Mouse (Mus musculus) forebrain, postnatal 0 days (tissue): ENCODE data around the gene Safb2. TPM values are rescaled to one million over a fixed set of nuclear protein-coding genes. Genes with fewer than 3 reads are reported as not detected.
"Not testable (repeated sequence)": the region's sequence is repeated elsewhere in the genome, so short reads cannot be mapped to it uniquely, and the experiment has no call there.

ENCODE experiments used
- ATAC-seq: fragments of 200-750 bp; cut with Nextera tagmentation; 2 replicates; pipeline ENCODE4 v1.8.0; 2017; ENCODE audit warnings: mild to moderate bottlenecking, moderate library complexity
- DNase-seq: peaks from one replicate; pipeline ENCODE4 v3.0.0-alpha.2; 2015
- H3K27ac ChIP-seq: fragments of 300-500 bp; sonication (generic); 2 replicates; pipeline ENCODE4 v1.5.1; 2014; ENCODE audit warnings: low read depth, mild to moderate bottlenecking, antibody characterized with exemption, low read length, moderate library complexity, mixed read lengths
- H3K27me3 ChIP-seq: fragments of 300-500 bp; sonication (generic); 2 replicates; pipeline ENCODE4 v1.6.1; 2014; ENCODE audit warnings: mild to moderate bottlenecking, low read length, mixed read lengths; ENCODE audit not compliant: insufficient read depth
- H3K36me3 ChIP-seq: fragments of 300-500 bp; sonication (generic); 2 replicates; pipeline ENCODE4 v1.6.1; 2014; ENCODE audit warnings: mild to moderate bottlenecking, moderate library complexity; ENCODE audit not compliant: insufficient read depth
- H3K4me1 ChIP-seq: fragments of 300-500 bp; sonication (generic); 2 replicates; pipeline ENCODE4 v1.6.1; 2014; ENCODE audit warnings: antibody characterized with exemption; ENCODE audit not compliant: insufficient read depth
- H3K4me2 ChIP-seq: fragments of 300-500 bp; sonication (generic); 2 replicates; pipeline ENCODE4 v1.6.1; 2014; ENCODE audit warnings: low read depth, mild to moderate bottlenecking, moderate library complexity
- H3K4me3 ChIP-seq: fragments of 300-500 bp; sonication (generic); 2 replicates; pipeline ENCODE4 v1.5.1; 2014; ENCODE audit warnings: low read depth, low read length, mixed read lengths
- H3K9ac ChIP-seq: fragments of 300-500 bp; sonication (generic); 2 replicates; pipeline ENCODE4 v1.6.1; 2014; ENCODE audit warnings: mild to moderate bottlenecking
- H3K9me3 ChIP-seq: fragments of 300-500 bp; sonication (generic); 2 replicates; pipeline ENCODE4 v1.6.1; 2016; ENCODE audit warnings: low read length
- CTCF ChIP-seq: sonication (generic); IDR thresholded peaks from 2 replicates; pipeline ENCODE4 v1.5.1; 2016; ENCODE audit warnings: antibody characterized with exemption, control low read depth, low read depth
- WGBS: fragments of 180-500 bp; shearing (Covaris S2); extraction: QIAGEN DNeasy Blood & Tissue Kit; methylation state at CpG from one replicate; pipeline ENCODE4 v1.1.7; 2014; 5-methylcytosine and 5-hydroxymethylcytosine counted together
- polyA plus RNA-seq: library from polyadenylated mRNA; unstranded; fragments of >200 nt; fragmentation: Nextera tagmentation; extraction: Ambion mirVana; gene quantifications from 2 replicates; pipeline ENCODE4 v1.2.1, GENCODE M21; 2015
- total RNA-seq: library from RNA; depleted of rRNA; stranded (reverse); fragments of >200 nt; gene quantifications from 2 replicates; pipeline ENCODE4 v1.2.3, GENCODE M21; 2014

Safb2 gene
- total and polyA plus RNA-seq, 2 experiments from 2014 or later = 35.1 to 36.7 TPM

DNA sequence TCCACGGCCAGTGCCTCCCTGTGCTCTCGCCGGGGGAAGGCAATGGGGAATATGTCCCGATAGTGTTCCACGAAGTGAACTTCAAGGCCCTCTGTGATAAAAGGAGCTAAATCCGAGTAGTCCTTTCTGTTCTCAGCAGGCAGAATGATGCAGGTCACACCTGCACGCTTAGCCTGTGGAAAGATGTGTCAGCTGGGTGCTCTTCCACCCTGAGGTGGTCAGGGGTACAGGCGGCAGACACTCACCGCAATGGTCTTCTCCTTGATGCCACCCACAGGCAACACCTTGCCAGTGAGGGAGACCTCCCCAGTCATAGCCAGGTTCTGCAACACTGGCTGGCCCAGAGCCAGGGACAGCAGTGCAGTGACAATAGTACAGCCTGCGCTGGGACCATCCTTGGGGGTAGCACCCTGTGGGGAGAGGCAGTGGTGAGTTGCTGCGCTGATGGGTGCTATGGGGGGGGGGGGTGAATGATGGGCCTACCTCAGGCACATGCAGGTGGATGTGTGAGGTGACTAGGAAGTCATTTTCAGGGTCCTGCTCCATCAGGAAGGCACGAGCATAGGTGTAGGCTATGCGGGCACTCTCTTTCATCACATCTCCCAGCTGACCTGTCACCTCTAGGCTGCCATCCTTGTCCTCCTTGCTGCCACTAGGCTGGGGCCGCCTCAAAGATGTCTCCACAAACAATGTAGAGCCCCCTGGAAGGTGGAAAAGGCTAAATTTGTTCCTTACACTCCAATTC lies 30.2 kb upstream of the Safb2 start:
- Histone ChIP-seq H3K9me3 (no peaks in the 10 kb centered on the region), H3K9ac (peak overlapping the region; percentile 74), H3K27ac (peak overlapping the region; percentile 96), H3K4me2 (peak overlapping the region; percentile 53), H3K36me3 (peaks cover 48% of the 10 kb centered on the region), H3K27me3 (no peaks in the 10 kb centered on the region), H3K4me3 (peak overlapping the region; percentile 59), H3K4me1 (peaks cover 10% of the 10 kb centered on the region)
- ATAC-seq = no peak
- 28% methylated on average over 14 of the region's 14 CpGs for WGBS
- no peak for DNase-seq
- TF ChIP-seq CTCF = no peak; the same call in 1 of the 2 replicates

DNA sequence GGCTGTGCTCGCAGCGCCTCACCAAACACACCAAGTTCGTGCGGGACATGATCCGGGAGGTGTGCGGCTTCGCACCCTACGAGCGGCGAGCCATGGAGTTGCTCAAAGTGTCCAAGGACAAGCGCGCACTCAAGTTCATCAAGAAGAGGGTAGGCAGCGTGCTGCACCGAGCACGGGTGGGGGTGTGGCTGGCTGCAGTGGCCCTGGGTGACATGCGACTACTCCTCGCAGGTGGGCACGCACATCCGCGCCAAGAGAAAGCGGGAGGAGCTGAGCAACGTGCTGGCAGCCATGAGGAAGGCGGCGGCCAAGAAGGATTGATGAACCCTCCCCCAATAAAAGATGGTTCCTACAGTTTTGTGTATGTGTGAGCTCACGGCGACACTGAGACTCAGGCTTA lies 29.5 kb upstream of the Safb2 start:
- H3K9me3 ChIP-seq, ATAC-seq, H3K27me3 ChIP-seq: not testable (repeated sequence)
- peaks cover 14% of the 10 kb centered on the region for H3K4me1 ChIP-seq
- H3K27ac ChIP-seq = peak overlapping the region; percentile 96
- peak overlapping the region; percentile 59 for H3K4me3 ChIP-seq
- peak overlapping the region; percentile 53 for H3K4me2 ChIP-seq
- under 1% methylated on average over 26 of the region's 26 CpGs for WGBS
- peak; percentile 48 for DNase-seq
- H3K9ac ChIP-seq = peak overlapping the region; percentile 74
- peaks cover 42% of the 10 kb centered on the region for H3K36me3 ChIP-seq

DNA sequence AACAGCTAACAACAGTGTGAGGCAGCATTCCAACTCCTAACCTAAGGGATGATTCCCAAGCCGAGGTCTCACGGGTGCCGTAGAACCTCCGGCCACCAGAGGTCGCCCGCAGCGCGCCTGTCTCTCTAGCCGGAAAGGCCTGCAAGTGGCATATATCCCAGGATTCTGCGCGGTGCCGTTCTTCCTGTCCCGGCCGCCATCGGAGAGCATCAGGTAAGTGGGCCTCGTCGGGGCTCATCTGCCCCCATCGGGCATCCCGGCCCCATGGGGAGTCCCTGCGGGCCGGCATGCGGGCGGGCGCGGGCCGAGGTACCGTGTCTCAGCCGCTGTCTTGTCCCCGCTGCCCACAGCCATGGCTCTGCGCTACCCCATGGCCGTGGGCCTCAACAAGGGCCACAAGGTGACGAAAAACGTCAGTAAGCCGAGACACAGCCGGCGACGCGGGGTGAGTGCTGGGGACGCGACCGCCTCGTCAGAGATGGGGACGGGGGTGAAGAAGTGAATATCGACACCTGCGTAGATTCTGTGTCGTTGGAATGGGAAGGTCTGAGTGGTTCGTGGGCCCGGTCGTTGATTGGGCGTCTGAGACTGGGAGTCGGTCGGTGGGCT lies 29.0 kb upstream of the Safb2 start, which contains the start of gene Rpl36:
Gene Rpl36, plus strand, starts transcription at position 181 of the 609 bp plus-strand sequence.
- peaks cover 19% of the 10 kb centered on the region for H3K4me1 ChIP-seq
- H3K27me3 ChIP-seq = no peaks in the 10 kb centered on the region
- peak within 1 kb of the TSS; percentile 96 for H3K27ac ChIP-seq
- TF ChIP-seq CTCF = peak; percentile 97
- peak within 1 kb of the TSS; percentile 74 for H3K9ac ChIP-seq
- no peaks in the 10 kb centered on the region for H3K9me3 ChIP-seq
- DNase-seq (peak; percentile 97), ATAC-seq (peak; percentile 80)
- peak within 1 kb of the TSS; percentile 59 for H3K4me3 ChIP-seq
- 1% methylated on average over 52 of the region's 52 CpGs for WGBS
- peak within 1 kb of the TSS; percentile 53 for H3K4me2 ChIP-seq
- H3K36me3 ChIP-seq = peaks cover 36% of the 10 kb centered on the region

DNA sequence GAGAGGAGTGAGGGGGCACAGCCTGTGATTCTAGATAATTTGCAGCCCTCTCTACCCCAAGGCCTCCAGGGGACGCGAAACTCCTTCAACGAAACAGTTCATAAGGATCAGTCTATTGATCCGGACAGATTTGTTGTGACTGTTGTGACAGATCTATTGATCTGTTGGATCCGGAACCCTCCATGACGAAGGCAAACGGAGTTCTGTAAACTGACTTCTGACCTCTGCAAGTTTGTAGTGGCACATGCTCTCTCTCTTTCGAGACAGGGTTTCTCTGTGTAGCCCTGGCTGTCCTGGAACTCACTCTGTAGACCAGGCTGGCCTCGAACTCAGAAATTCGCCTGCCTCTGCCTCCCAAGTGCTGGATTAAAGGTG lies 28.2 kb upstream of the Safb2 start:
- H3K4me1 ChIP-seq = peaks cover 19% of the 10 kb centered on the region

DNA sequence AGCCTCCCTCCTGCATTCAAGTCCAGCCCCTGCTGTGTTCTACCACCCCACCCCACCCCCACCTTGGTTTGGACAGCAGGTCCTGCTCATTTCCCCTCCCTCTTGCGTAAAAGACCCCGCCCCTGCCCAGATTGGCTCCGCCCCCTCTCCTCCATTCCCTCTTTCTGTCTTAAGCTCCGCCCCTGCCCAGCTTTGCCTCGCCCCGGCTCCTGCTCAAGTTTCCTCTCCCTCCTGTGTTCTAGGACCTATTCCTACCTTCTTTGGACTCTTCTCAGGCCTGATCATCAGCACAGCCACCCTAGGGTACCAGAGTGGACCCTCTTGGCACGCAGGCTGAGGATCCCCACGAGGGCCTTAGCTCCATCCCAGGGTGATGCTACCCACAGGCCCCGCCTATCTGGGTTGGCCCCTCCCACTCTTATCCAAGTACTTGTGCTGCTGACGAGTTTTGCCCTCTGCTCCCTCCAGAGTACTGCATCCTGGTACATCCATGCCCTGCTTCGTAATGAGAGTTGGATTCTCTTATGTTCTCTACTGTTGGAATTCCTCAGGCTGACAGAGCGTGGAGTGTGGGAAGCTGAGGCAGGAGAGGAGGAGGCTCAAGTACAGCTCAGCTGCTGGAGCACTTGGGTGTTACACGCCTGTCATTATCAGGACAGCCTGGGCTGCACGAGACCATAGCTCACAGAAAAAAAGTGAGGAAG lies 27.6 kb upstream of the Safb2 start:
- Histone ChIP-seq H3K27ac (no peak overlapping the region), H3K4me1 (peaks cover 19% of the 10 kb centered on the region), H3K4me3 (no peak overlapping the region), H3K27me3 (no peaks in the 10 kb centered on the region), H3K4me2 (no peak overlapping the region), H3K9ac (no peak overlapping the region), H3K36me3 (peaks cover 29% of the 10 kb centered on the region), H3K9me3 (no peaks in the 10 kb centered on the region)
- DNase-seq = no peak
- no peak for ATAC-seq
- TF ChIP-seq CTCF = no peak
- WGBS = 18% methylated on average over 14 of the region's 14 CpGs

More for the DNA sequence above, 28.2 kb upstream of the Safb2 start:
- WGBS = 82% methylated on average over 10 of the region's 10 CpGs
- ATAC-seq, H3K9me3 ChIP-seq, H3K4me2 ChIP-seq, DNase-seq, H3K9ac ChIP-seq, H3K4me3 ChIP-seq, H3K27me3 ChIP-seq, H3K27ac ChIP-seq: not testable (repeated sequence)
- peaks cover 30% of the 10 kb centered on the region for H3K36me3 ChIP-seq

DNA sequence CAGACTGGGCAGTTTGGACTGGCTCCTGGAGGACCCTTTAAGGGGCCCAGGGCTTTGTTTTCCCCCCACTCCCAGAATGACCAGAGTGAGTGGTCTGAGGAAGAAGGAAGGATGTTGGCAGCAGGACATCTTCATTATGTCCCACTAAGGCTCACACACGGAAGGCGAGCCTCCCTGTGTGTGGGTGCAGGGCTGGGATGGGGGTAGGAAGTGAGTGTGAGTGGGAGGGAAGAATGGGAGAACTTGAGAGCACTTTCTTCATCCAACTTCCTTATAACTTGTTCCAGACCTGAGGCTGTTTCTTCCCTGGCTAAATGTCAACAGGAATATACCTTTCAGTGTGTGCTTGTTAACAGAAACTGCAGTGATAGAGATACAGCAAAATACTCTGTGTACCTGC lies 26.9 kb upstream of the Safb2 start:
- no peak for TF ChIP-seq CTCF
- no peaks in the 10 kb centered on the region for H3K27me3 ChIP-seq
- no peak for ATAC-seq
- H3K36me3 ChIP-seq = peaks cover 30% of the 10 kb centered on the region
- no peak overlapping the region for H3K4me2 ChIP-seq
- no peak overlapping the region for H3K4me3 ChIP-seq
- no peaks in the 10 kb centered on the region for H3K9me3 ChIP-seq
- no peak overlapping the region for H3K9ac ChIP-seq
- WGBS = 67% methylated on average over 2 of the region's 2 CpGs
- no peak for DNase-seq
- no peak overlapping the region for H3K27ac ChIP-seq
- peaks cover 19% of the 10 kb centered on the region for H3K4me1 ChIP-seq
